ENCODE assay signal across 8 mouse cellular contexts in the genomic region with DNA sequence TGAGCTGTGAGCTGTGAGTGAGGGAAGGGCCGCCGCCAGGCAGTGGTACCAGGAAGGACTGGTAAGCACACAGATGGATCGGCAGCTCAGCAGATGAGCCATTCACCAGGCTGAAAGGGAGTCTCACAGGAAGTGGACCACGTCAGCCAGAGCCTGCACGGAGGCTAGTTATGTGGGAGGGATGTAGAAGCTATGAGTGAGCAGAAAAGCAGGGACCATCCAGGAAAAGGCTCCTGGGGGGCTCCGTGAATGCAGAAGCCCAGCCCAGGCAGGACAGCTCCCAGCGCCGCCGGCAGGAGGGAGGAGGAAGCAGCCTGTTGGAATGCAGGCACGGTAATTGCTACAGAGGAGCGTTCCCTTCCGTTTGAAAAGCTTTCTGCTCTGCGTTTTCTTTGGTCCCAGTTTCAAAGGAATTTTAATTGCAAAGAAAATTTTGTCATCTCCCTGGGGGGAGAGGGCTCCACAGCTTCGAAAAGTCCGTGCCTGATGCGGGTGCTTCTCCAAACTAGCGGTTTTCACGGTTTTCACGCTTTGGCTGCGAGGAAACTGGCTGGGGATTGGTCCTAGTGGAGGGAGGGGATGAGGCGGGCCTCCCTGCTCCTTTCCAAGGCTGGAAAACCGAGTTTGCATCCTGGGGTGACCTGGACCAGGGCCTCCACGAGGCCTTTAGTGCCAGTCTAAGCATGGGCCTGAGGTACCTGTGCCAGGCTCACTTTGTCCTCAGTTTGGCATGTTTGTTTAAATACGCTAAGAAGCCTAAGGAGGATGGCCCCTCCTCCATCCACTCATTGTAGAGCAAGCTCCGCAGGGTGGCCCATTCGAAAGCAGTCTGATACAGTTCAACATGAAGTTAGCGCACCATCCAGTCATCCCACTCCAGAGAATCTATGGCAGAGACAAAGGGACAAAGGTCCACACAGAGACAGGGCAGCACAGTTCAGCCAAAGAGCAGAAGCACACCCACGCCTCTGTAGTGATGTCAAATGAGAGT. TPM values are rescaled to one million over a fixed set of nuclear protein-coding genes. Genes with fewer than 3 reads are reported as not detected.
A peak's percentile ranks its signal among the peaks of the same experiment; 100 is the strongest.
DNase-seq lines count a peak whose midpoint lies in the region; ATAC-seq lines count a peak whose summit lies in the region.
"Had no signal": no experiment of that assay in that cellular context is flagged by ENCODE, and none has a peak within 500 bp of the region (broad histone marks: within the 10 kb centered on the region; RNA-seq: fewer than 3 reads in every experiment).

No protein-coding gene starts in this region.

- H3K4me2 ChIP-seq in embryonic facial prominence, embryonic 12.5 days (replicated peaks): peak overlapping the region; percentile 44
- H3K4me2 ChIP-seq in hindbrain, embryonic 15.5 days: peak overlapping the region; percentile 48
- H3K4me2 ChIP-seq in limb, embryonic 13.5 days (replicated peaks): peak overlapping the region; percentile 69

- WGBS in embryonic facial prominence, embryonic 12.5 days: 4% methylated on average over 28 of the region's 28 CpGs
- WGBS in hindbrain, embryonic 15.5 days: 3% methylated on average over 28 of the region's 28 CpGs
- WGBS in limb, embryonic 13.5 days: 5% methylated on average over 28 of the region's 28 CpGs

- peak overlapping the region; percentile 73 for H3K4me3 ChIP-seq in megakaryocyte, embryonic 14.5 days (replicated peaks)
- peak overlapping the region; percentile 15 for H3K4me3 ChIP-seq in embryonic facial prominence, embryonic 12.5 days
- peak overlapping the region; percentile 16 for H3K4me3 ChIP-seq in hindbrain, embryonic 15.5 days
- peak overlapping the region; percentile 34 for H3K4me3 ChIP-seq in limb, embryonic 13.5 days

- H3K27me3 ChIP-seq in megakaryocyte, embryonic 14.5 days (replicated peaks): peaks cover 92% of the 10 kb centered on the region
- peaks cover 32% of the 10 kb centered on the region for H3K27me3 ChIP-seq in embryonic facial prominence, embryonic 12.5 days
- H3K27me3 ChIP-seq in hindbrain, embryonic 15.5 days: peaks cover 2% of the 10 kb centered on the region; the same call in 1 of the 2 replicates
- peaks cover 72% of the 10 kb centered on the region for H3K27me3 ChIP-seq in limb, embryonic 13.5 days

- DNase-seq in right cerebral cortex, adult 2 months (ENCODE audit: low spot score in 2 of 2): peak; percentile 77 to 80

- no peak for ATAC-seq in megakaryocyte, adult 5-6 weeks (ENCODE audit: poor library complexity, severe bottlenecking)
- ATAC-seq in embryonic facial prominence, embryonic 12.5 days (ENCODE audit: insufficient number of reproducible peaks, insufficient read depth, low FRiP score, low TSS enrichment): 0 out of 2 replicates have a peak, but pooled peaks have one; percentile 25
- peak; percentile 39; the same call in 1 of the 2 replicates for ATAC-seq in hindbrain, embryonic 15.5 days (ENCODE audit: low FRiP score, low read depth)
- 0 out of 2 replicates have a peak, but pooled peaks have one; percentile 52 for ATAC-seq in limb, embryonic 13.5 days (ENCODE audit: low FRiP score, low read depth)
- no peak for ATAC-seq in monocyte, adult 5-6 weeks (replicated peaks; ENCODE audit: insufficient number of reproducible peaks, low FRiP score, low TSS enrichment, poor library complexity, severe bottlenecking)

- H3K36me3 ChIP-seq in megakaryocyte, embryonic 14.5 days (replicated peaks; ENCODE audit: low read length): no peaks in the 10 kb centered on the region
- H3K36me3 ChIP-seq in embryonic facial prominence, embryonic 12.5 days: no peaks in the 10 kb centered on the region
- no peaks in the 10 kb centered on the region for H3K36me3 ChIP-seq in hindbrain, embryonic 15.5 days
- no peaks in the 10 kb centered on the region for H3K36me3 ChIP-seq in limb, embryonic 13.5 days

- H3K27ac ChIP-seq in embryonic facial prominence, embryonic 12.5 days: peak overlapping the region; percentile 36; the same call in 1 of the 2 replicates
- H3K27ac ChIP-seq in hindbrain, embryonic 15.5 days (replicated peaks): peak overlapping the region; percentile 18; the same call in 1 of the 2 replicates
- peak overlapping the region; percentile 22; the same call in 1 of the 2 replicates for H3K27ac ChIP-seq in limb, embryonic 13.5 days

- H3K9ac ChIP-seq in embryonic facial prominence, embryonic 12.5 days: peak overlapping the region; percentile 24; the same call in 1 of the 2 replicates
- H3K9ac ChIP-seq in hindbrain, embryonic 15.5 days: peak overlapping the region; percentile 12
- peak overlapping the region; percentile 53 for H3K9ac ChIP-seq in limb, embryonic 13.5 days

- peaks cover 16% of the 10 kb centered on the region for H3K9me3 ChIP-seq in megakaryocyte, embryonic 14.5 days
- H3K9me3 ChIP-seq in embryonic facial prominence, embryonic 12.5 days: no peaks in the 10 kb centered on the region
- H3K9me3 ChIP-seq in hindbrain, embryonic 15.5 days: no peaks in the 10 kb centered on the region
- no peaks in the 10 kb centered on the region for H3K9me3 ChIP-seq in limb, embryonic 13.5 days

- H3K4me1 ChIP-seq in megakaryocyte, embryonic 14.5 days: peaks cover 12% of the 10 kb centered on the region
- peaks cover 16% of the 10 kb centered on the region for H3K4me1 ChIP-seq in embryonic facial prominence, embryonic 12.5 days
- H3K4me1 ChIP-seq in hindbrain, embryonic 15.5 days (replicated peaks): peaks cover 39% of the 10 kb centered on the region
- H3K4me1 ChIP-seq in limb, embryonic 13.5 days: peaks cover 22% of the 10 kb centered on the region

RNA-seq across cellular contexts. Expression of a gene that starts 32.6 kb away (rescaled TPM):
- 0.23 TPM in 1 of 2 replicates, not detected in the other for polyA plus RNA-seq in megakaryocyte, embryonic 14.5 days (2012; ENCODE audit: insufficient read depth, low replicate concordance)
- total RNA-seq in megakaryocyte, adult 5-6 weeks (2015): 0.09 TPM in 1 of 2 replicates, not detected in the other
- 0.07 TPM in 1 of 2 replicates, not detected in the other for total RNA-seq in megakaryocyte, adult 5-6 weeks (2017)
- polyA plus RNA-seq in embryonic facial prominence, embryonic 12.5 days (2016; fragmentation: Nextera tagmentation; extraction: Ambion mirVana): 1.4 and 1.9 TPM in 2 replicates
- 16.4 and 16.6 TPM in 2 replicates for polyA plus RNA-seq in hindbrain, embryonic 15.5 days (2015; fragmentation: Nextera tagmentation; extraction: Ambion mirVana)
- polyA plus RNA-seq in limb, embryonic 13.5 days (2015; fragmentation: Nextera tagmentation; extraction: Ambion mirVana): 0.79 and 1.2 TPM in 2 replicates
- total RNA-seq in monocyte, adult 5-6 weeks (2017): 0.57 to 8.1 TPM (median 2.1 TPM) in 3 replicates
- total RNA-seq: neutrophil, adult 5-6 weeks had no signal

Comparison
In these comparisons a context has a peak if more than half of its experiments do, and no peak if none do; other contexts are left out.
1. H3K4me3 ChIP-seq: peak in every context shown above with its lines; median percentile 73 in megakaryocyte, embryonic 14.5 days; 34 in limb, embryonic 13.5 days; 16 in hindbrain, embryonic 15.5 days; 15 in embryonic facial prominence, embryonic 12.5 days.
2. ATAC-seq: peak in embryonic facial prominence, embryonic 12.5 days (single experiment), hindbrain, embryonic 15.5 days (single experiment) and limb, embryonic 13.5 days (single experiment); none in megakaryocyte, adult 5-6 weeks (single experiment) and monocyte, adult 5-6 weeks (single experiment).
3. Peak in every context shown above with its lines, with median percentiles within 50 percentile points of each other: H3K27ac ChIP-seq, H3K4me2 ChIP-seq and H3K9ac ChIP-seq.